Mouse (Mus musculus) mesoderm, embryonic 11.5 days (tissue): ENCODE measurements around the gene Nos3.
"Not testable (repeated sequence)": the region's sequence is repeated elsewhere in the genome, so short reads cannot be mapped to it uniquely, and the experiment has no call there.

Experiments
- DNase-seq: peaks from one replicate; pipeline ENCODE4 v3.0.0-alpha.2; 2012; ENCODE audit warnings: low read depth, low spot score

The Nos3 gene

GRCm38 (mm10) chr5:24374666-24375328, 10.2 kb downstream of the Nos3 start:
- DNase-seq, result no peak

GRCm38 (mm10) chr5:24378700-24379099, 14.1 kb downstream of the Nos3 start:
- no peak for DNase-seq

- no peak for DNase-seq
Measured at GRCm38 (mm10) chr5:24379501-24379900, 14.9 kb downstream of the Nos3 start.

- DNase-seq, result no peak
Measured at GRCm38 (mm10) chr5:24380499-24380898, 15.9 kb downstream of the Nos3 start.

- no peak for DNase-seq
Measured at GRCm38 (mm10) chr5:24381486-24381885, 16.9 kb downstream of the Nos3 start.

GRCm38 (mm10) chr5:24381988-24382387, 17.4 kb downstream of the Nos3 start:
- no peak for DNase-seq

- peak; percentile 96 for DNase-seq
Measured at GRCm38 (mm10) chr5:24383026-24383859, 18.6 kb downstream of the Nos3 start.

GRCm38 (mm10) chr5:24384407-24384806, 19.8 kb downstream of the Nos3 start:
- no peak for DNase-seq

- no peak for DNase-seq
Measured at GRCm38 (mm10) chr5:24385374-24385773, 20.8 kb downstream of the Nos3 start.

- no peak for DNase-seq
Measured at GRCm38 (mm10) chr5:24385887-24386550, 21.4 kb downstream of the Nos3 start.

GRCm38 (mm10) chr5:24387264-24388241, 22.9 kb downstream of the Nos3 start:
- DNase-seq, result peak; percentile 59

GRCm38 (mm10) chr5:24388246-24388915, 23.8 kb downstream of the Nos3 start:
- DNase-seq, result no peak

GRCm38 (mm10) chr5:24389011-24389657, 24.5 kb downstream of the Nos3 start:
- DNase-seq, result peak; percentile 62

- no peak for DNase-seq
Measured at GRCm38 (mm10) chr5:24389658-24390020, 25.0 kb downstream of the Nos3 start.

- DNase-seq, result no peak
Measured at GRCm38 (mm10) chr5:24391864-24392263, 27.3 kb downstream of the Nos3 start, which contains the start of gene Atg9b. Gene Atg9b (minus strand): TSS chr5:24392143.

- no peak for DNase-seq
Measured at GRCm38 (mm10) chr5:24392724-24393123, 28.1 kb downstream of the Nos3 start.

- peak; percentile 84 for DNase-seq
Measured at GRCm38 (mm10) chr5:24393392-24393997, 28.9 kb downstream of the Nos3 start, which contains the start of gene Abcb8. Gene Abcb8 (plus strand): TSS chr5:24393663.

- DNase-seq, result peak; percentile 97
Measured at GRCm38 (mm10) chr5:24394165-24394894, 29.7 kb downstream of the Nos3 start.

GRCm38 (mm10) chr5:24396254-24396653, 31.6 kb downstream of the Nos3 start:
- not testable (repeated sequence) for DNase-seq
